Mouse (Mus musculus) embryonic fibroblast, embryonic 13.5 days (primary cell): ENCODE data around the gene P2rx6. TPM values are rescaled to one million over a fixed set of nuclear protein-coding genes. Genes with fewer than 3 reads are reported as not detected.
"Not testable (repeated sequence)": the region's sequence is repeated elsewhere in the genome, so short reads cannot be mapped to it uniquely, and the experiment has no call there.

Experiments used
- H3K27ac ChIP-seq: 2 replicates; pipeline ENCODE4 v1.5.1; 2012; ENCODE audit warnings: low read length, control low read depth, inconsistent platforms; ENCODE audit not compliant: insufficient read depth
- H3K4me1 ChIP-seq: 2 replicates; pipeline ENCODE4 v1.6.1; 2011; ENCODE audit warnings: low read length; ENCODE audit not compliant: control insufficient read depth, insufficient read depth
- H3K4me3 ChIP-seq: 2 replicates; pipeline ENCODE4 v1.5.1; 2011; ENCODE audit warnings: mild to moderate bottlenecking, control low read depth, low read length; ENCODE audit not compliant: insufficient read depth
- CTCF ChIP-seq: IDR thresholded peaks from 2 replicates; pipeline ENCODE4 v1.5.1; 2011; ENCODE audit warnings: mild to moderate bottlenecking, control low read depth, low read length, moderate library complexity, borderline replicate concordance; ENCODE audit not compliant: insufficient read depth
- POLR2A ChIP-seq: IDR thresholded peaks from 2 replicates; pipeline ENCODE4 v1.6.1; 2011; ENCODE audit warnings: low read depth, mild to moderate bottlenecking, control low read depth, low read length, moderate library complexity
- polyA plus RNA-seq: library from polyadenylated mRNA; stranded (reverse); fragments of >200 nt; gene quantifications from 2 replicates; pipeline ENCODE4 v1.2.4, GENCODE M21; 2011; ENCODE audit warnings: low read depth; ENCODE audit not compliant: missing spikeins, insufficient read length

P2rx6 gene
- polyA plus RNA-seq, 1 experiment = 3.0 TPM

DNA sequence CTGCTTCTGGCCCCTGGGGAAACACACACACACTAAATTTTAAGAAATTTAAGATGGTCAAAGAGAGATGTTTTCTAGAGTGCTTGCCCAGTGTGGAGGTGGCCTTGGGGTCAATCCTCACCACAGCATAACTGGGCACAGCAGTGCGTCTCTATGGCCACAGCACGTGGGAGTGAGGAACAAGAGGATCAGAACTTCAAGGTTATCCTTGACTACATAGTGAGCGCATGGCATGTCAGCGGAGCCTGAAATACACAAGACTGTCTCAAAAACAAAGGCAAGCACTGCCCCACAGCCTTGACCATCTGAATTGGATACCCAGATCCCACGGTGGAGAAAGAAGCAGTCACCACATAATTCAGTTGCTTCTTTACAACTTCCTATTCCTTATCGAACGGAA, 22.9 kb downstream of the P2rx6 start:
- no peak overlapping the region for H3K27ac ChIP-seq
- H3K4me1 ChIP-seq = no peaks in the 10 kb centered on the region
- H3K4me3 ChIP-seq = no peak overlapping the region
- TF ChIP-seq CTCF = no peak
- TF ChIP-seq POLR2A = no peak

DNA sequence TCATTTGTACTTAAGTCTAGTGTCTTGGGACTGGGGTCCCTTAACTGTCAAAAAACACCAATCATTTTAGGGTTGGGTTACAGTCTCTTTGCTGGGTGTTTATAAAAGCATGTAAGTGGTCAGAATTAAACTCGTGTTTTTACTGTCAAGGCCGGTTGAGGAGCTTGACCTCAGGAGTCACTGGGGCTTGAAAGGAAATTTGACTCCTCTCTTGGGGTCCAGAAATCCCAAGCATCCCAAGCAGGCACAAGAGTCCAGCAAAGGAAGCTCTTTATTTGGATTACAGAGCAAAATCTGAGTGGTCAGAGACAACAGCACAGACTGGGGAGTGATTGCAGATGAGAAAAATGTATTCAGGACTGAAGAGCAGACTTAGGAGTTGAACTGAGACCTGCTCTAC, 29.0 kb downstream of the P2rx6 start:
- Histone ChIP-seq H3K4me3 (no peak overlapping the region), H3K27ac (no peak overlapping the region), H3K4me1 (no peaks in the 10 kb centered on the region)
- TF ChIP-seq POLR2A (no peak), CTCF (no peak)

GRCm38 (mm10) chr16:17600944-17601562, 39.4 kb downstream of the P2rx6 start:
- Histone ChIP-seq H3K27ac (no peak overlapping the region), H3K4me1 (no peaks in the 10 kb centered on the region), H3K4me3 (no peak overlapping the region)
- TF ChIP-seq CTCF = no peak
- no peak for TF ChIP-seq POLR2A

DNA sequence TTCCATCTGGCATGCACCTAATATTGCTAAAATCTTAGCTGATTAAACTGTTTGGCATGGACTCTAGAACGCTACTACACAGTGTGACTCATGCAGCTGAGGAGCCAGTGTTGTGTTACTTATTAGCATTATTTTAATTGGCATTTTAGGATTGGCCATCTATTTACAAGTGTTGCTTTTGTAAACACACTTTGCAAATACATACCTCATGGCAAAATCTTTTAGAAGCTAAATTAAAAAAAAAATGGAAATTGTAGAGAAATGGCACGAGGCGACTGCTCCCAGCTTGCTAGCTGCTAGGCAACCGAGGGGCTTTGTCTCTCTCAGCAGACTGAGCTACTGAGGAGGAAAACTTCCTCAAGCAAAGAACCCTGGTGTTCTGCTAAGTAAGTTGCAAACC, 43.3 kb downstream of the P2rx6 start:
- Histone ChIP-seq H3K4me1 (no peaks in the 10 kb centered on the region), H3K4me3 (no peak overlapping the region), H3K27ac (no peak overlapping the region)
- TF ChIP-seq CTCF = no peak
- no peak for TF ChIP-seq POLR2A

DNA sequence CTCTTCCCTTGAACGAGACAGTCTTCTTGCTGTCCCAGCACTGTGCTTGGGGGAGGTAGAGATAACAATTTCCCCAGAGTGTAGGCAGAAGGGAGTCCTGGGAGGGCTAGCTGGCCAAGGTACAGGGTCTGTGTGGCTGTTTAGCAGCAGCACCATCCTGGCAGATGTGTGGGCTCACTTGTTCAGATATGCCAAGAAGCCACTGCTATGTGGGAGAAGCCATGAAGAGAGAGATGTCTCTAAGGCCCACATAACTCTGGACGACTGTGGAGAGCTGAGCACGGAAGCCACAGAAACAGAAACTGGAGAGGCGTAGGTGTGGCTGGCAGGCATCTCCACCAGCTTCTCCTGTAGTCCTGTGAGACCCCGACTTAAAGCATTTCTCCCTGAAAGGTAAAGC, 44.0 kb downstream of the P2rx6 start:
- H3K4me1 ChIP-seq = no peaks in the 10 kb centered on the region
- TF ChIP-seq CTCF (no peak), POLR2A (no peak)
- no peak overlapping the region for H3K4me3 ChIP-seq
- H3K27ac ChIP-seq = no peak overlapping the region

DNA sequence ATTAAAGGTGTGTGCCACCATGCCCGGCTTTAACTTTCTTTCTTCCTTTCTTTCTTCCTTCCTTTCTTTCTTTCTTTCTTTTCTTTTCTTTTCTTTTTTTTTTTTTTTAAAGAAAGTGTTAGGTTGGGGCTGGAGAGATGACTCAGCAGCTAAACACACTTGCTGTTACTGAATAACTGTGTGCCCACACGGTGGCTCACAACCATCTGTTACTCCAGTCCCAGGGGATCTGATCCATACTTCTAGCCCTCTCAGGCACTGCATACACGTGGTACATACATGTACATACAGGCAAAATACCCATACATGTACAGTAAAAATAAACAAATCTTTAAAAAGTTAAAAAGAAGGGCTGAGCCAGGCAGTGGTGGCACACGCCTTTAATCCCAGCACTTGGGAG, 49.7 kb downstream of the P2rx6 start:
- Histone ChIP-seq H3K4me3 (no peak overlapping the region), H3K4me1 (no peaks in the 10 kb centered on the region), H3K27ac (no peak overlapping the region)
- no peak for TF ChIP-seq POLR2A
- TF ChIP-seq CTCF = no peak

DNA sequence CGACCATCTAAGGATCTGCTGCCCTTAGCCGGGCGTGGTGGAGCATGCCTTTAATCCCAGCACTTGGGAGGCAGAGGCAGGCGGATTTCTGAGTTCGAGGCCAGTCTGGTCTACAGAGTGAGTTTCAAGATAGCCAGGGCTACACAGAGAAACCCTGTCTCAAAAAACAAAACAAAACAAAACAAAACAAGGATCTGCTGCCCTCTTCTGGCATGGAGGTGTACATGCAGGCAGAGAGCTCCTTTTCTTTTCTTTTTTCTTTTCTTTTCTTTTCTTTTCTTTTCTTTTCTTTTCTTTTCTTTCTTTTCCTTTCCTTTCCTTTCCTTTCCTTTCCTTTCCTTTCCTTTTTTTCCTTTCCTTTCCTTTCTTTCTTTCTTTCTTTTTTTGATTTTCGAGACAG, 53.1 kb downstream of the P2rx6 start:
- not testable (repeated sequence) for H3K27ac ChIP-seq, H3K4me1 ChIP-seq, H3K4me3 ChIP-seq

GRCm38 (mm10) chr16:17616212-17616611, 54.5 kb downstream of the P2rx6 start:
- no peak overlapping the region for H3K4me3 ChIP-seq
- H3K4me1 ChIP-seq = 0 out of 2 replicates have a peak, but pooled peaks cover 3% of the 10 kb centered on the region
- no peak overlapping the region for H3K27ac ChIP-seq
- TF ChIP-seq POLR2A = no peak
- TF ChIP-seq CTCF = no peak

- no peak overlapping the region for H3K4me3 ChIP-seq
- TF ChIP-seq CTCF = peak; percentile 55; the same call in 1 of the 2 replicates
- no peak for TF ChIP-seq POLR2A
Observed at GRCm38 (mm10) chr16:17617922-17618565, 56.4 kb downstream of the P2rx6 start.

GRCm38 (mm10) chr16:17619198-17620105, 57.8 kb downstream of the P2rx6 start, which contains the start of gene Smpd4:
TSS of gene Smpd4 (plus strand) at chr16:17619354.
- peak within 1 kb of the TSS; percentile 92 for H3K4me3 ChIP-seq
- H3K27ac ChIP-seq = no peak within 1 kb of the TSS
- TF ChIP-seq CTCF (no peak), POLR2A (peak; percentile 40; the same call in 1 of the 2 replicates)
- 0 out of 2 replicates have a peak, but pooled peaks cover 3% of the 10 kb centered on the region for H3K4me1 ChIP-seq

More at GRCm38 (mm10) chr16:17617922-17618565, 56.4 kb downstream of the P2rx6 start:
- 0 out of 2 replicates have a peak, but pooled peaks cover 3% of the 10 kb centered on the region for H3K4me1 ChIP-seq
- no peak overlapping the region for H3K27ac ChIP-seq
